Mouse (Mus musculus) adrenal gland, adult (tissue): ENCODE data around the gene Rab1b.

Experiments used
- DNase-seq, 2 experiments: peaks; one replicate each; pipeline ENCODE4 v3.0.0; 2022 to 2023; ENCODE audit warnings: low spot score in 1 of 2; ENCODE audit not compliant: inconsistent age in 2 of 2

The Rab1b gene

GRCm38 (mm10) chr19:5052166-5052822 is 54.6 kb downstream of the Rab1b start:
- DNase-seq = no peak

- DNase-seq = peak in 1 of 2 experiments; percentile 33
Measured at GRCm38 (mm10) chr19:5051515-5051914, 55.4 kb downstream of the Rab1b start.

GRCm38 (mm10) chr19:5051031-5051430 is 55.8 kb downstream of the Rab1b start:
- peak in 1 of 2 experiments; percentile 48 for DNase-seq

- DNase-seq = peak; percentile 82 to 92
Measured at GRCm38 (mm10) chr19:5050047-5050905, 56.6 kb downstream of the Rab1b start, which contains the start of gene Rin1. Rin1 (plus strand) TSS chr19:5050481.

- no peak for DNase-seq
Measured at GRCm38 (mm10) chr19:5049325-5049724, 57.5 kb downstream of the Rab1b start.
